Mouse (Mus musculus) heart, postnatal 14 days (tissue): Measurements from ENCODE around the gene Nckap5l. TPM values are rescaled to one million over a fixed set of nuclear protein-coding genes. Genes with fewer than 3 reads are reported as not detected.

ENCODE experiments used
- DNase-seq, 2 experiments: peaks; one replicate each; pipeline ENCODE4 v3.0.0; 2021 to 2022
- intact Hi-C: fragments of 180-260 bp; cut with DNase I; formaldehyde crosslinking; loops from one replicate; pipeline ENCODE4 v1.15.1; 2025
- total RNA-seq, 2 experiments: library from RNA; stranded (reverse); gene quantifications; 2 replicates each; pipeline ENCODE4 v1.2.3; 2021

Nckap5l gene
- total RNA-seq, 2 experiments from 2014 or later, result 11.2 to 13.6 TPM

DNA sequence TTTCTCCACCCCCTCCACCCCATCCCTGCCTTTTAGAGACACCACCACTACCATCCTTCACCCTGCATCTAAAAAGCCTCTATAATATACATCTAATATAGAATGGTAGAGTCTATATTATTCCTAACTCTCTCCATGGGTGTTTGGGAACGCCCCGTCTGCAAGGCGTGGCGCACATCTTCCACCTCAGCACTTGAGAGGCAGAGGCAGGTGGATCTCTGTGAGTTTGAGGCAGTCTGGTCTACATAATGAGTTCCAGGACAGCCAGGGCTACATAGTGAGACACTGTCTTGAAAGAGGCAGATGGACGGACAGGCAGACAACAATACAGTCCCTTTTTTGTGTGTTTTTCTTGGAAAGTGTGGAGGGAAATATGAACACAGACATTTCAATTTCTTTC lies 82.5 kb downstream of the Nckap5l start:
- DNase-seq, result no peak

DNA sequence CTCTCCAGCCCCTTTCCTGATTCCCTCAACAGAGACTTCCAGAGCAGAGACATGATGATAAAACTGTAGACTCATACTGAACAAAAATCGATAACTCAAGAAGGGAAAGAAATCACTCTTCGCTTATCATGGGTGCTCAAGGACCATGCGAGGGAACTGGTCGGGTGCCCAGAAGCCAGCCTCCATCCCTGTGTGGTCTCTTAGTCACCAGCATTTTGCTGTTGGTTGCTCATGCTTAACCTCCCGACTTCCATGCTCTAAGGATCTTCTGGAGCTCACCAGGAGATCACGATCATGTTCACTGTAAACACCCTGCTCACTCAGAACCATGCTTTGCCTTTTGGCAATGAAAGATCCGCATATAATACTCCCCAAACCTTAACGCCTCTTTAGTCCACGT lies 84.8 kb downstream of the Nckap5l start:
- intact Hi-C loops, result no loop called here
- no peak for DNase-seq

More for the DNA sequence above, 82.5 kb downstream of the Nckap5l start:
- intact Hi-C loops, result no loop called here

Other genes starting within 250 kb of the Nckap5l start
- under 1 TPM; 0.36 to 0.68 TPM for gene Kcnh3, start 232.9 kb downstream of the Nckap5l start, total RNA-seq
- 10 to 100 TPM; 57.5 to 61.6 TPM for gene Mcrs1, start 205.8 kb downstream of the Nckap5l start, total RNA-seq
- 10 to 100 TPM; 25.5 to 26.3 TPM for gene Prpf40b, start 162.7 kb downstream of the Nckap5l start, total RNA-seq
- not detected for gene Fam186b, start 161.9 kb downstream of the Nckap5l start, total RNA-seq
- gene Fmnl3, start 87.3 kb downstream of the Nckap5l start, total RNA-seq, result 10 to 100 TPM; 29.4 to 29.7 TPM
- gene Tmbim6, start 64.9 kb downstream of the Nckap5l start, total RNA-seq, result 100 to 1,000 TPM; 216 to 219 TPM
- gene Bcdin3d, start 17.0 kb upstream of the Nckap5l start, total RNA-seq, result 1 to 10 TPM; 3.9 to 4.9 TPM
- under 1 TPM; 0.12 to 0.74 TPM for gene Faim2, start 70.4 kb upstream of the Nckap5l start, total RNA-seq
- gene Aqp2, start 121.3 kb upstream of the Nckap5l start, total RNA-seq, result not detected
- gene Aqp5, start 133.0 kb upstream of the Nckap5l start, total RNA-seq, result 1 to 10 TPM in 1 of 2 experiments, under 1 TPM in 1; 0.63 to 1.2 TPM
- not detected for gene Aqp6, start 143.7 kb upstream of the Nckap5l start, total RNA-seq
- 10 to 100 TPM in 1 of 2 experiments, 1 to 10 TPM in 1; 8.6 to 12.2 TPM for gene Racgap1, start 193.9 kb upstream of the Nckap5l start, total RNA-seq
- under 1 TPM; 0.29 to 0.74 TPM for gene Asic1, start 212.6 kb upstream of the Nckap5l start, total RNA-seq
- gene Smarcd1, start 244.4 kb upstream of the Nckap5l start, total RNA-seq, result 10 to 100 TPM; 25.9 to 28.4 TPM
- gene Gm17349, start 247.7 kb upstream of the Nckap5l start, total RNA-seq, result 1 to 10 TPM; 5.0 to 5.1 TPM